Mouse (Mus musculus) liver, embryonic 14.5 days (tissue): ENCODE measurements at regions not wholly inside any gene's neighbourhood (a gene's known extent, or its start where the extent isn't known, plus 50 kb on each side); places are given as distances from the start of the nearest gene placed in this dataset.
A peak's percentile ranks its signal among the peaks of the same experiment; 100 is the strongest.

Experiments used
- ATAC-seq: fragments of 200-750 bp; cut with Nextera tagmentation; 2 replicates; pipeline ENCODE4 v1.8.0; 2017; ENCODE audit warnings: moderate number of reproducible peaks, mild to moderate bottlenecking, moderate library complexity; ENCODE audit not compliant: insufficient read depth
- DNase-seq, 3 experiments: peaks; one replicate each; pipeline ENCODE4 v3.0.0-alpha.2; 2012 to 2013; ENCODE audit warnings: low read depth in 3 of 3, low spot score in 3 of 3
- H3K27ac ChIP-seq: fragments of 300-500 bp; sonication (generic); 2 replicates; pipeline ENCODE4 v1.5.1; 2014; ENCODE audit warnings: moderate library complexity, mild to moderate bottlenecking, control low read depth, inconsistent platforms
- H3K27me3 ChIP-seq: fragments of 300-500 bp; sonication (generic); 2 replicates; pipeline ENCODE4 v1.6.1; 2014; ENCODE audit warnings: mild to moderate bottlenecking, low read length, moderate library complexity; ENCODE audit not compliant: control insufficient read depth, insufficient read depth
- H3K36me3 ChIP-seq: fragments of 300-500 bp; sonication (generic); replicated peaks from 2 replicates; pipeline ENCODE4 v1.6.1; 2014; ENCODE audit warnings: low read depth; ENCODE audit not compliant: control insufficient read depth, insufficient read depth
- H3K4me1 ChIP-seq, 2 experiments: fragments of 200-500 bp in 1 of 2; fragments of 300-500 bp in 1 of 2; sonication (generic) in 1 of 2; replicated peaks; 2 replicates each; pipeline ENCODE4 v1.6.1; 2012 to 2014; ENCODE audit warnings: antibody characterized with exemption in 1 of 2, inconsistent platforms in 1 of 2, low read length in 1 of 2; ENCODE audit not compliant: control insufficient read depth in 2 of 2, insufficient read depth in 2 of 2
- H3K4me2 ChIP-seq: fragments of 300-500 bp; sonication (generic); 2 replicates; pipeline ENCODE4 v1.6.1; 2014; ENCODE audit warnings: low read depth, mild to moderate bottlenecking, control low read depth, moderate library complexity
- H3K4me3 ChIP-seq, 2 experiments: fragments of 200-500 bp in 1 of 2; fragments of 300-500 bp in 1 of 2; sonication (generic) in 1 of 2; 2 replicates each; pipeline ENCODE4 v1.5.1; 2012 to 2014; ENCODE audit warnings: low read depth in 2 of 2, low read length in 2 of 2, mild to moderate bottlenecking in 2 of 2, control low read depth in 1 of 2, inconsistent platforms in 1 of 2, moderate library complexity in 1 of 2; ENCODE audit not compliant: insufficient read depth in 1 of 2
- H3K9ac ChIP-seq: fragments of 300-500 bp; sonication (generic); replicated peaks from 2 replicates; pipeline ENCODE4 v1.6.1; 2014; ENCODE audit warnings: mild to moderate bottlenecking, control low read depth, moderate library complexity
- H3K9me3 ChIP-seq: fragments of 300-500 bp; sonication (generic); 2 replicates; pipeline ENCODE4 v1.6.1; 2016; ENCODE audit warnings: low read length, mixed read lengths; ENCODE audit not compliant: control insufficient read depth
- CTCF ChIP-seq: IDR thresholded peaks from 2 replicates; pipeline ENCODE4 v1.5.1; 2016; ENCODE audit warnings: antibody characterized with exemption, low read depth, control low read depth
- EP300 ChIP-seq: IDR thresholded peaks from 2 replicates; pipeline ENCODE4 v1.6.1; 2016; ENCODE audit warnings: antibody characterized with exemption, low read depth
- WGBS: fragments of 180-500 bp; shearing (Covaris S2); extraction: QIAGEN DNeasy Blood & Tissue Kit; methylation state at CpG from one replicate; pipeline ENCODE4 v1.1.7; 2014; ENCODE audit not compliant: insufficient replicate concordance; 5-methylcytosine and 5-hydroxymethylcytosine counted together

DNA sequence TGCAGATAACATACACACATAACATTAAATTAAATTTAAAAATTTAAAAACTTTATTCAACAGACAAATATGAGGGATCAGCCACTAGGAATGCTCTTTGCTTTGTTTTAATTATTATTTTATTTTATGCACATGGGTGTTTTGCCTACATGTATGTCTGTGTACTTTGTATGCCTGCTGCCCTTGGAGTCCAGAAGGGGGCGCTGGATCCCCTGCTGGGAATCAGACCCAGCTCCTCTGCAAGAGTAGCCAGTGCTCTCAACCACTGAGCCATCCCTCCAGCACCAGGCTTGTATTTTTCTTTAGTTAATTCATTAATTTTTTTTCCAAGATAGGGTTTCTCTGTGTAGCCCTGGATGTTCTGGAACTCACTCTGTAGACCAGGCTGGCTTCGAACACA is 62.7 kb upstream of the Cecr2 start:
- peaks cover 57 to 65% of the 10 kb centered on the region in 2 experiments for H3K4me1 ChIP-seq
- peak; percentile 94 for TF ChIP-seq CTCF
- TF ChIP-seq EP300: peak; percentile 29; the same call in 1 of the 2 replicates
- ATAC-seq: peak; percentile 20; the same call in 1 of the 2 replicates
- no peaks in the 10 kb centered on the region for H3K27me3 ChIP-seq
- WGBS: 40% methylated on average over 2 of the region's 2 CpGs
- H3K9me3 ChIP-seq: peaks cover 2% of the 10 kb centered on the region; the same call in 1 of the 2 replicates
- peak overlapping the region in 1 of 2 experiments; percentile 16; a peak in 1 of 4 replicates for H3K4me3 ChIP-seq
- peak overlapping the region; percentile 73 for H3K4me2 ChIP-seq
- no peaks in the 10 kb centered on the region for H3K36me3 ChIP-seq
- peak overlapping the region; percentile 67 for H3K9ac ChIP-seq
- DNase-seq: peak; percentile 79 to 81 (median 79)
- H3K27ac ChIP-seq: peak overlapping the region; percentile 100

- no peak for TF ChIP-seq CTCF
- peak; percentile 77 for TF ChIP-seq EP300
- peak overlapping the region; percentile 33 for H3K4me2 ChIP-seq
- WGBS: 19% methylated on average over 2 of the region's 2 CpGs
- no peaks in the 10 kb centered on the region for H3K27me3 ChIP-seq
- no peak overlapping the region for H3K4me3 ChIP-seq
- DNase-seq (peak in 2 of 3 experiments; percentile 69 to 76), ATAC-seq (no peak)
- peak overlapping the region; percentile 73; the same call in 1 of the 2 replicates for H3K27ac ChIP-seq
- peaks cover 2% of the 10 kb centered on the region; the same call in 1 of the 2 replicates for H3K9me3 ChIP-seq
- no peaks in the 10 kb centered on the region for H3K36me3 ChIP-seq
- H3K9ac ChIP-seq: no peak overlapping the region
- H3K4me1 ChIP-seq: peaks cover 37 to 51% of the 10 kb centered on the region in 2 experiments
These were observed 65.8 kb upstream of the Cecr2 start for GRCm38 (mm10) chr6:120600376-120600775.

- WGBS: 69% methylated on average over 2 of the region's 2 CpGs
- no peak overlapping the region for H3K27ac ChIP-seq
These were observed 67.4 kb upstream of the Hdhd5 start for GRCm38 (mm10) chr6:120598471-120598870.

GRCm38 (mm10) chr6:120597887-120598286 is 66.8 kb upstream of the Hdhd5 start:
- TF ChIP-seq CTCF (peak; percentile 41), EP300 (no peak)
- Histone ChIP-seq H3K27me3 (no peaks in the 10 kb centered on the region), H3K4me1 (peaks cover 19 to 27% of the 10 kb centered on the region in 2 experiments), H3K27ac (no peak overlapping the region), H3K9me3 (peaks cover 2% of the 10 kb centered on the region; the same call in 1 of the 2 replicates), H3K9ac (no peak overlapping the region), H3K4me2 (no peak overlapping the region), H3K4me3 (no peak overlapping the region), H3K36me3 (no peaks in the 10 kb centered on the region)
- DNase-seq: no peak
- no peak for ATAC-seq
- WGBS: 29% methylated on average over 3 of the region's 3 CpGs

More at GRCm38 (mm10) chr6:120598471-120598870, 67.4 kb upstream of the Hdhd5 start:
- DNase-seq (no peak), ATAC-seq (no peak)
- no peak overlapping the region for H3K9ac ChIP-seq
- H3K4me2 ChIP-seq: no peak overlapping the region
- no peak for TF ChIP-seq EP300
- H3K4me1 ChIP-seq: peaks cover 19 to 32% of the 10 kb centered on the region in 2 experiments
- H3K4me3 ChIP-seq: no peak overlapping the region
- peaks cover 2% of the 10 kb centered on the region; the same call in 1 of the 2 replicates for H3K9me3 ChIP-seq
- H3K27me3 ChIP-seq: no peaks in the 10 kb centered on the region
- no peaks in the 10 kb centered on the region for H3K36me3 ChIP-seq

- no peaks in the 10 kb centered on the region for H3K27me3 ChIP-seq
- H3K4me2 ChIP-seq: no peak overlapping the region
- TF ChIP-seq CTCF: no peak
- TF ChIP-seq EP300: no peak
- H3K27ac ChIP-seq: no peak overlapping the region
- peaks cover 18 to 34% of the 10 kb centered on the region in 2 experiments for H3K4me1 ChIP-seq
- H3K36me3 ChIP-seq: no peaks in the 10 kb centered on the region
- H3K9ac ChIP-seq: no peak overlapping the region
- peaks cover 2% of the 10 kb centered on the region; the same call in 1 of the 2 replicates for H3K9me3 ChIP-seq
- peak; percentile 16; the same call in 1 of the 2 replicates for ATAC-seq
- WGBS: 37% methylated on average over 3 of the region's 3 CpGs
- H3K4me3 ChIP-seq: no peak overlapping the region
- DNase-seq: no peak
These were observed 65.6 kb upstream of the Hdhd5 start for GRCm38 (mm10) chr6:120596717-120597116.
